Mouse (Mus musculus): ENCODE measurements around the gene Bod1l. TPM values are rescaled to one million over a fixed set of nuclear protein-coding genes. Genes with fewer than 3 reads are reported as not detected.

Gene Bod1l
- total RNA-seq, 2 experiments from 2014 or later: 16.7 to 19.6 TPM

DNA sequence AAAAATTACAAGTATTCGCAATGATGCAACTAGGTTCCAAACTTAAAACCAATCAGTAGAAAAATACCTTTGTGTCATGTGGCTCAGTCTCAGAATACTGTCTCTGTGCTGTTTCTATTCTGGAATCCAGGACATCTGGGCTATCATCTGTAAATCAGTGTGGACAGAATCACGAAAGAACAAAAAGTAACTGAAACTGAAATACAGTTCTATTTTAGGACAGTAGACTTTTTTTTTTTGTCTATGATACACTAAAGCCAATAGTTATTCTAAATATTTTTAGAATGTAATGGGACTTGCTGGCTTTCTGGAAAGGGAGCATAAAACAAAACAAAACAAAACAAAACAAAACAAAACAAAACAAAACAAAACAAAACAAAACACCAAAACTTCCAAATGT lies 39.0 kb downstream of the Bod1l start:
- intact Hi-C loops (cut with DNase I): no loop called here

DNA sequence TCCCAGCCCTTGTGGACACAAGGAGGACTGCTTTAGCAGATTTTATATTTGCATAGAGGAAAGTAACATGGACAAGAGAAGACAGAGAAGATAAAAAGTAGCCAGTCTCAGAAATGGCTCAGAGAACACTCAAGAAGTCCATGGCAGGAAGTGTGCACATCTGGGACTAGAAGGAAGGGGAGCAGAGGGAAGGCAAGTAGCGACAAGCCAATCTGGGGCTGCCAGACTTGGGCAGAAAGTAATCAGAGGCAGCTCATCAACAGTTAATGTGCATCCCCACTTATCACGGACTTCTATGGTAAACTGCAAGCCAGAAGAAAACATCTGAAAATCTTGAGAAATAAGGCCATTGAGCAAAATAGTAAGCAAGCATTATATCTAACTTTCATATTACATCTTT lies 39.5 kb downstream of the Bod1l start:
- intact Hi-C loops (cut with DNase I): no loop called here
- no peak for DNase-seq

More for the DNA sequence above, 39.0 kb downstream of the Bod1l start:
- no peak for DNase-seq

DNA sequence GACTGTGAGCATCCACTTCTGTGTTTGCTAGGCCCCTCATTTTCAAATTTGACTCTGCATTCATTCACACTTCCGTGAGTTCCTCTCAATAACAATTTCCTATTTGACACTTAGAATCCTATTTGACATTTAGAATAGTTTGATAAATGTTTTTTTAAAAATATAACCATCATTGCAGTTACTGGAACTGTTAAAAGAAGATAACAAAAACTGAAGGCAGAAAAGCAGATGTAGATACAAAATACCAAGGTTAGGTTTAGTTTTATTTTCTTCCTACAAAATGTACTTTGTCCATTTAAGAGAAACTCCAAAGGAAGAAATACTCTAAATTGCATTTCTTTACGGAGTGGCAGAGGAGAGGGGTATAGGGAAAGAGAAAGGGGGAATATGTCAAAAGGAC lies 42.5 kb downstream of the Bod1l start:
- no peak for DNase-seq
- intact Hi-C loops (cut with DNase I): no loop called here

DNA sequence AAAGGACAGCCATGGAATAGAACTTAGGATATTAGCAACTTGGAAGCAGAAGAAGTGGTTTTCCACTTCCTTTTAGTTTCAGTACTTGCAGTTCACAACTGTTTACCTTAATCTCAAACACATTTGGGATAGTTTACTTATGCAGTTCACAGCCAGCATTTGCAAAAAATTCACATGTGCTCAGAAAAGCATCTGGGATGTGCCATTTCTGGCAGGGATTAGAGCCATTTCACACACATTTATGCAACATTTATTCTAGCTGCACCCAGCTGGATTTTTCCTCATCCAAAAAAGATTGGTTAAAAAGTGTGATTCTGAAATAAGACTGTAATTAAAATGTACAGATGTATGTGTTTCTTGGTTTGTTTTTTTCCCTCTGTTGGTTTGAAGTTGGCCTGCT lies 49.7 kb downstream of the Bod1l start:
- no peak for DNase-seq
- intact Hi-C loops (cut with DNase I): no loop called here

DNA sequence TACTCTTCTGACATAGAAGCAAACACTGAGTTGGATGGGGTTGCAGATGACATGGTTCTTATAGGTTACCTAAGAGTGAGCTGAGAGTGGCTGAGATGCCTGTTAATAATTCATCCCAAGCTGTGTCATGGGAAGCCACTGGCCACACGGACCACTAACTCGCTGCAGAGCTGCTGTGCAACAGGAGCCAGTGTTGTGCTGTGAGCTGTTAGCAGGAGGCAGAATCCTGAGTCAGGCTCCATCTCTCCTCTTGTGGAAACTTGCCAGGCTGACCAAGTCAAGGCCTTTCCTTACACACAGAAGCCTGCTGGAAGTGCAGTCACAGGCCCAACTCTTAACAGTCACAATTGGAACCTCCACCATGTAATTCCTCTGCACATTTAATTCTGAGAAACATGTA lies 53.6 kb downstream of the Bod1l start:
- intact Hi-C loops (cut with DNase I): no loop called here
- no peak for DNase-seq

DNA sequence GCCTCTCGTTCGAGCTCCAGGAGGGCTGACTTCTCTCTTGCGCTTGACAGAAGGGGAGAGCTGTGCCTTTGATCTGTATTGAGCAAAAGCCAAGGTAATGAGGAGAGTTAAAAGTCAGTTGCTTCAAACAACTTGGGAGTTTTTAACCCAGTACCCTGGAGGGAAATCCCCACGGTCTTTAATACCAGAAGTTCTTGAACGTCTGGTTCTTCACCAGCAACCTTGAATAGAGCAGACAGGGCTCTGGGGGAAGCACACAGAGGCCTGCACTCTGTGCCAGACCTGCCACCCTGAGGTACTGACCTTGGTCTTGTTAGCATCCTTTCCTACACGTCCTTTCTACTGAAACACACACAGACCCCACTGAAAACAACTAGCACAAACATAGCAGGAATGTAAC lies 55.2 kb downstream of the Bod1l start:
- intact Hi-C loops (cut with DNase I): no loop called here
- no peak for DNase-seq

DNA sequence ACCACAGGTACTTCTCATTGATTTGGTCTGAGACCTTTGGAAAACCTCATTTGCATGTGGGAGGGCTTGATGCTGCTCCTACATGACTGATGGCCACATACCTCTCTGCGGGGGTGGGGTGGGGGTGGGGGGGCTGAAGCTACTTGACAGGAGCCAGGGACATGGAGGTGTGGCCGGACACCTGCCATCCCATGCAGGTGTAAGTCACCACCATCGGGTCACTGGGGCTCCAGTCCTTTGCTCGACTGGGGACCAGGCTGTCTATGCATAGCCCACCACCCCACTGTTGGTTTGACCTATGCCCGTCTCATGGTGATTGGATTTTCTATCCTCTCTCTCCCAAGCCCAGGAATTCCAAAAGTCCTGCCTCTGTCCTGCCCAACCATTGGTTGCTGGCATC lies 62.2 kb downstream of the Bod1l start:
- intact Hi-C loops (cut with DNase I): no loop called here
- no peak for DNase-seq

DNA sequence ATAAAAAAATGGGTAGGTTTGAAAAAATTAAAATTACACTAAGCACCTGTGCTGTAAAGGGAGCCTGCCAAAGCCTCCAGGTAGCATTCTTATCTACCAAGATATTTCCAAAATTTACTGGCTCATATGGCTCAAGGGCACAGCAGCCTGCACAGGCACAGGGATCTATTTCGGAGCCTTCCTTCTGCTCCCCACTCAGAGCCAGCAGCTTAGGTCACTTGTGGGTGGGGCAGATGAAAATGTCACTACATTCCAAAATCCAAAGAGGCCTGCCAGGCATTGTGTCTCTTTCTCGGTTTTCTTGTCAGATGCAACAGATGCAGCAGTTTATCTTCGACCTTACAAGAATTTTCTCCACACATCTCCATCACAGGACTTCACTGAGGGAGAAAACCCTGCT lies 64.1 kb downstream of the Bod1l start:
- no peak for DNase-seq
- intact Hi-C loops (cut with DNase I): no loop called here

DNA sequence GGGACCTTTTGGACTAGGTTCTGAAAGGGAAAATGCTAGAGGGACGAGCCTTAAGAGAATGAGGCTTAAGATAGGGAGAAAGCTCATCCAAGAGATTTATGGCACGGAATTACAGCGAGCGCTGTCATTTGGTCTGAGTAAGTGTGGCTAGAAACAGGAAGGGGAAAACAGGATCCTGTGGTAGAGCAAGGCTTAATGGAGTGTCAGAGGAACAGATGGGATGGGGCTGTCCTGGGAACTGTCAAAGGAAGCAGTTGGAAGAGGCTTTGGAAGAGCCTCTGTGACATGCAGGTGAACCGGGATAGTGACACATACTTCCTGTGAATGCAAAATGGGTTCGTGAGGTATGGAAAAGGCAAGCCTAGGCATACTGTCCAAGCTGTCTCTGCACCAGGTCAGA lies 68.4 kb downstream of the Bod1l start:
- no peak for DNase-seq
- intact Hi-C loops (cut with DNase I): no loop called here

DNA sequence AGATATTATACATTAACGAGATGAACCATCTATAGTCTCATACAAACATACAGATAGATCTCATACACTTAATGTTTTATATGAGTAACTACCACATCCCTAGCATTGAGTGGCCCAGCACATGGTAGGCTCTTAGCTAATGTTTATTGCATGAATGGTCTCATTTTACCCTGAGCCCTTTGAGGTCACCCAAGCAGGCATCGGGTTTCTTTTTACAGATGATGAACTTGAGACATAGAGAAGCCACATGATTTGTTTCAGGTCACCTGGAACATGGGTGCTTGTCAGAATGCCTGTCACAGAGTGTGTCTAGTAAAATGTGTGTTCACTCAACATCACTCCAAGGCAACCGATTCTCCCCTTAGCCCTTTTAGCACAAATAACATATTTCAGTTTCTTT lies 68.8 kb downstream of the Bod1l start:
- intact Hi-C loops (cut with DNase I): no loop called here
- DNase-seq: no peak

DNA sequence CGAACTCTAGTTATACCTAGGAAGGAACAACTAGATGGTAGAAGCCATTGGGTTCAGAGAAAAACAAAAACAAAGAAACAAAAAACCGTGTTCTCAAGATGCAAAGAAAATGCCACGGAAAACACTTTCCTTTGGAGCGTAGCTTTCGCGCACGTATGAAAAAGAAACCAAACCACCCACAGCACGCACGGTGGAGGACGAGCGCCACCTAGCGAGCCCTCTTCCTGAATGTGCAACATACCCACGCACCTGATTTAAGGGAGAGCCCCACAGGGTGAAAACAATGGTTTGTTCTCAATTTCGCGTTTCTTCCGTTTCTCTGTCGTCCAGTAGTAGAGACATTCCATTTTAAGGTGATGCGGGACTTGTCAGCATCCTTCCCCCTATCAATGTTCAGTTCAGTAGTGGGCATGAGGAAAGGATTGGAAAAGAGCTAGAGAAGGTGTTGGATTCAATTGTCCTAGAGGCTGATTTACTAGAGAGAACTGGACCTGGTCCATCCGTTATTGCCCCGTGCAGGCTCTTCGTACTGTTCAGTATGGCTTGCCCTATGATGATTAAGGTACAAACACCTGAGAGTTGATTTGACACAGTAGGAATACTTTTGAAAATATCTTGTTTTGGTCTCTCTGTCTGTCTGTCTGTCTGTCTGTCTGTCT lies 75.6 kb downstream of the Bod1l start:
- intact Hi-C loops (cut with DNase I): loop anchor here (1.0 to 5.0 kb wide), 3 partner anchors 61 to 716 kb away; partner anchors contain the start of gene Rab28
- peak; percentile 86 to 94 for DNase-seq

DNA sequence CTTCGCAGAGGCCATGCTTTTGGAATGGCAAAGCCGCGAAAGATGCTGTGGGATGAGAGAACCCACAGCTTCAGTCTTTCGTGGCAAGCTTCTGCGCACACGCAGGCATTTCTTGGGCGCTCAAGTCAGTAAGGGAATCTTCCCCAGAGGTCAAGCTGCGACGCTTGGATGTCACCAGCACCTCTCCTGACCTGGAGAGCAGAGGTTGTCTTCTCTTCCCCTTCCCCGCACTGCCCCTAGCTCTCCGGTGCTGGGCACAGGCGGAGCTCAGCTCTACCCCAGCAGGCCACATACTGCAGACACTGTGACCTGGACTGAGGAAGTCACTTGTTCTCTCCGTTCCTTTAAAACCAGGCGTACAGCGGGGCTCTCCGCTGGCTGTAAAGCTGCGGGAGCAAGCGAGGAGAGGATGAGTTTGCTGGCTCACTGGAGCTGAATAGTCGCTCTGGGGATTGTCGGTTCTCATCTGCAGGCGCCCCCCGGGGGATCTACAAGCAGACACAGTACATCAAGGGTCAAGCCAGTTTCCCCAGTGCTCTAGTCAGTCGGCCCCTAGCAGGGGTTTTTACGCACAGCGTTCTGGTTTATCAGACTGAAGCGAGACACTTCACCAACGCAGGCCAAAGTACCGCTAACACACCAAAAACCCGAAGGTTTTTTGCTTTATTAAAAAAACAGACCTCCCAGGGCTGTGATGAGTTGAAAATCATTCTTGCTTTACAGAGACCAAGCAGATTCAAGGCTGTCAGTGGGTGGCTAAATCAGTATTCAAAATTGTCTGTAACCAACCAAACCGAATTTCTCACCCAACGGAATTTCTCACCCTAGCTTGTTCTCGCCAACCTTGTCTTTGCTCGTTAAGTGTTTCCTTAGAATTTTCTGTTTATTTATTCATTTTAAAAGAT lies 76.6 kb downstream of the Bod1l start:
- DNase-seq: no peak
- intact Hi-C loops (cut with DNase I): loop anchor here (1.0 to 5.0 kb wide), 3 partner anchors 60 to 715 kb away; partner anchors contain the start of gene Rab28

DNA sequence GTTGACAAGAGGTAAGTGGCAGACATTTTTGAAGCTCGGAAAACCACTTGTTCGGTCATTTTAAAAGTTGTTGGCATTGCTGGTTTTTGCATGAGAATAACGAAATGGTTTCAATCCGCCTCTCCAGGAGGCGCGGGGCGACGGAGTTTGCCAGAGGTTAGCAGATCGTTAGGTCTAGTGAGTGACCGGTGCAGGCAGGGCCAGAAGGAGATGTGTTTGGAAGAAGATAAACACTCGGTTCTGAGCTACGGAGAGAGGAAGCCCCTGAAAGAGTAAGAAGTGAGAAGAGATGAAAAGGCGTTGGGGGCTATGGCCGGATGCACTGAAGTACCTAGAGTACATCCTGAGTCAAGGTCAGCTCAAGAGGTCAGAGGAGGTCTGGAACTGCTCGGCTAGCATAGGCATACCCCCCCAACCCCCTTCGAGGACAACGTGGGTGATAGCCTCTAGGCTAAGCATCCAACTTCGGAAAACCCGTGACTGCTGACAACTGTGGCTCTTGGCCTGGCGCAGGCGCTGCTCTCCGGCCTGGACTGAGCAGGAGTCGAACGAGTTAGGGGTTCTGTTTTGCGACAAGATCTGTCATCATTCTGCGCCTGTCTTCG lies 77.6 kb downstream of the Bod1l start:
- DNase-seq: no peak
- intact Hi-C loops (cut with DNase I): loop anchor here (5.0 kb wide), 1 partner anchor 59 kb away; the partner anchor contains the start of gene Rab28

DNA sequence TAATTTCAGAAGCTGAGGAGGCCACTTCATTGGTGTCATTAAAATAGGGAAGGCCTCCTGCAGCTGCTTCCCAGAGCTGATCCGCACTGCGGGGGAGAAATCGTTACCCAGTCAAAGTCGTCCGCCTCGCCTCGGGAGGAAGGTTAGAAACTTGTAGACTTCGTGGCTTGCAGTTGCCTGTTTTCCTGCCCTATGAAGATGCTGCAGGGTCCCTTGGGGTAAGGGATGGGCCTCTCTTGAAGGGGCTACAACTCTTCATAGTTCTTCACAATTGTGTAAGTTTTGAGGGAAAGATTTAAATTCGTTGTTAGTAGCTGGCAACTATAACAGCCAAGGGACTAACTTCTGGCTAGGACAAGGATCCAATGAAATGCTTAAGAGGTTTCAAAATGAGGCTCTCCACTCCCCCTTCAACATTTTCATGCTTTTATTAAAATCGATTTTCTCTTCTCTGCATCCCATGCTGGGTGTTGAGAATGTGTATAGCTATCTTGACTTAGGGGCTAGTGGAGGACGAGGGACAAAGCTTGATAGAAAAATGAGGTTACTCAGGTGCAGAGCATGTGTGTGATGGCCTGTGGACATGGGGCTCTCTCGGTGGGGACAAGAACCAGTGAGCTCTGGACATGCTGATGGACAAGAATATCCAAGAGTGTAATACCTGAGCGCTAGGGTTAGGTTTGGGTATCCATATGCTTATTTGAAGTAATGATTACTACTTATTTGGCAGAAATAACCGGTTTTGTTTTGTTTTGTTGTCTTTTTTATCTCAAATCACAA lies 78.3 kb downstream of the Bod1l start:
- DNase-seq: no peak
- intact Hi-C loops (cut with DNase I): loop anchor here (5.0 kb wide), 1 partner anchor 59 kb away; the partner anchor contains the start of gene Rab28

DNA sequence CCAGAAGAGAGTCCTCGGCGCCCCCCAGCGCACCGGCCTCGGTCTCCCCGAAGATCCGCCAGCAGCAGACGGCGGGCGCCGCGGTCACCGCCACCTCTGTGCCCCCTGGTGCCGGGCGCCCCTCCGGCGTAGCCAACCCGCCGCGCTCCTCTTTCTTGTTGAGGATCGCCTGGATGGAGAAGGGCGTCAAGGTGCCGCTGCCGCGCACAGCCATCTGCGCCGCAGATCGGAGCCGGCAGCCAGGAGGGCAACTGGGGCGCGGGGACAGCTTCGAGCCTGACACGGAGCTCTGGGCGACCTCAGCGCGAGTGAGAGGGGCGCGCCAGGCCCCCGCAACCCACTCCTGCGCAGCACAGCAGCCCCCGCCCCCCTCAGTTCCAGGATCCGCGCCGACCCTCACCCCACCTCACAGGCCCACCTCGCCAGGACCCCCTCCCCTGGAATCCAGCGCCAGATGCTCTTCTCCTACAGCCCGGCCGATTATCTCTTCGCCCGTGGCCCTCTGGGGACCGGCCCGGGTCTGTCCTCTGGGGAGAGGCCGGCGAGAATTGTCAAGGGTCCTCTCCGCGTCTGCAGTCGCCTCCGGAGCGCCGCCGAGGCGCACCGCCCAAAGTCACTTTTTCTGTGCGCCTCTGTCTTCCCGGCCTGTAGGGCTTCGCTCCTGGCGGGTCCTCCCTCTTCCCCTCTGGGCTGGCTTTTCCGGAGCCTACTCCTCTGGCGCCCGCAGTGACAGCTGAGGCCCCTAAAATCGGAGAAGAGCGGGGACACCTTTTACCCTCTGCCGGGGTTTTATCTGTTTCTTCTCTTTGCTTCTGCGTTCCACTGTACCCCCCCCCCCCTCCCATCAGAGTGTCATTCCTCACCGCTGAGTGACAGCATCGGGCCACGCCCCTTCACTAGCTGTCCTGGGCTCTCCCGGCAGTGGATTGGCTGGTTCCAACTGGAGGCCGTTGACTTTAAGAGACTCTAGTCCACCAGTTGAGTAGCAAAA lies 80.1 kb downstream of the Bod1l start, which contains the start of gene Nkx3-2:
Gene Nkx3-2, minus strand, starts transcription at position 771 of the 991 bp plus-strand sequence.
- no peak for DNase-seq
- intact Hi-C loops (cut with DNase I): no loop called here

DNA sequence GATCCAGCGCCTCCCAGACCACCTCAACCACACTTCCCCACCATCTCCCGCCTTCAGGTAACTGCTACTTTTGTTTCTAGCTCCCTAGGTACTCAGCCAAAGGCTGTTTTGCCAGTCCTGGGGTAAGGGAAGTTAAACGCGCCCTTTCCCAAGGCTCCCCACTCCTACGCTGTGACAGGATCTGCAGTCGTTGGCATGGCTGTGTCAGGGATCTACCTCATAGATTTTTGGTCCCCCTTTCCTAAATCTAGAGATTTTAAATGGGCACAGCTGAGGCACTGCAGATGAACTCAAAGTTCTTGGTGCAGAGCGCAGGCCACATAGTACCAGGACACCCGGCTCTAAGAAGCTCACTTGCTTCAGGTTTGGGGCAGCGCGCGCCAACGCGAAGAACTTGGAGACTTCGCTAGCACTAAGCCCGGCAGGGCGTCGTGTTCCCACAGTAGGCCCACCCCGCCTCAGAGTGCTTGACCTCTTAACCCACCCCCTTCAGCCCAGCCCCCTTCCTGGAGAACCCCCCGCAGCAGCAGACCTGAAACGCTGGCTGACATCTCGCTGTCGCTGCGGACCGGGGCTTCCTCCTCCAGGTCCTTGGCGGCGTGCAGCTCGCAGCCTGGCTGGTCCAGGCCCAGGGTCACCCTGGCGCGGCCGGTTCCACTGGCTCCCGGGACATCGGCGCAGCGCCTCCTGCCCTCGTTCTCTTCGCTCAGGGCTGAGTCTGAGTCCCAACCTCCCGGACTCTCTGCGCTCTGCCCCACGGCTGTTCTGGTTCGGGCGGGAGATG lies 81.0 kb downstream of the Bod1l start:
- intact Hi-C loops (cut with DNase I): no loop called here
- DNase-seq: no peak

DNA sequence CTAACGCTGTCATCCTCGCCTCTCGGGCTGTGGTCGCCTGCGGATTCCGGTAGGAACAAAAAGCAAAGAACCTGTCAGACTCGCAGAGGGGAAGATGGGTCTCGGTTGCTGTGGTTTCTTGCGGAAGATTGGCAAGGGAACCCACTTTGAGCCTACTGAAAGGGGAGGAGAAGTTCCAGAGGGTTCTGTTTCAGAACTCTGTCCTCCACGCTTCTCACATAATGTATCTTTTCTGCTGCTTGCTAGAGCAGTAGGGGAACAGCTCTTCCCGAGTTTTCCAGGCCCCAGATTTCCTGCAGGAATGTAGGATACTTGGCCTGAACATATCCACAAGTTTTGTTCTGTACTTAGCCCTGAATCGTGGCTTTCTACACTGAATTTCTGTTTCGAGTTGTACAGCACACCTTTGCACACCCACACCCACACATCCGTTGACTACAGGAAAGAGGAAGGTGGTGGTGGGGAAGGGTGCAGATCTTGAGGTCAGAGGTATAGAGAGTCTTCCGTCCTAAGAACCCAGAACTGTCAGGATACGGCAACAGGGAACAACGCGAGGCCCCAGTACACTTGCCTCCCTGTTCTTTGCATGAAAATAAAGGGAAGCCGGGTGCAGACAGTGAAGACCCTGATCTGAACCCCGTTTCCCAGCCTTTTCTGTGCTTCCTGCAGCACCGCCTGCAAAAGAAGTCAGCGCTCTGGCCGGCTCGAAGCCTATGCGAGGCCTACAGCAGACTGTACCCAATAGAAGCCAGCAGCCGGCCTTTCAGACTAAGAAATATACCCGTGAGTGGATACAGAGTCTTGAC lies 81.8 kb downstream of the Bod1l start:
- no peak for DNase-seq
- intact Hi-C loops (cut with DNase I): no loop called here
